Mouse (Mus musculus): Measurements from ENCODE around the gene Fam111a. TPM values are rescaled to one million over a fixed set of nuclear protein-coding genes. Genes with fewer than 3 reads are reported as not detected.

Gene Fam111a
- polyA plus RNA-seq, 1 experiment from 2014 or later: 33.4 TPM

GRCm38 (mm10) chr19:12636863-12637262, 91.3 kb downstream of the Fam111a start:
- WGBS: 65% methylated on average over 3 of the region's 3 CpGs
- Histone ChIP-seq H3K4me2 (ENCODE audit: low read depth, low read length) (no peak overlapping the region), H3K27me3 (ENCODE audit: control insufficient read depth, insufficient read depth, low read length) (no peaks in the 10 kb centered on the region), H3K4me3 (ENCODE audit: low read depth, low read length) (no peak overlapping the region), H3K36me3 (replicated peaks; ENCODE audit: control insufficient read depth, insufficient read depth, low read depth, low read length) (no peaks in the 10 kb centered on the region), H3K27ac (replicated peaks; ENCODE audit: low read depth, low read length) (no peak overlapping the region), H3K9ac (replicated peaks; ENCODE audit: low read length) (no peak overlapping the region), H3K4me1 (ENCODE audit: control insufficient read depth, insufficient read depth, low read length) (no peaks in the 10 kb centered on the region), H3K9me3 (replicated peaks; ENCODE audit: control insufficient read depth, low read length) (no peaks in the 10 kb centered on the region)
- no peak for DNase-seq (ENCODE audit: low spot score)
- no peak for ATAC-seq (replicated peaks; ENCODE audit: insufficient number of reproducible peaks, low FRiP score, low TSS enrichment, low read depth)

DNA sequence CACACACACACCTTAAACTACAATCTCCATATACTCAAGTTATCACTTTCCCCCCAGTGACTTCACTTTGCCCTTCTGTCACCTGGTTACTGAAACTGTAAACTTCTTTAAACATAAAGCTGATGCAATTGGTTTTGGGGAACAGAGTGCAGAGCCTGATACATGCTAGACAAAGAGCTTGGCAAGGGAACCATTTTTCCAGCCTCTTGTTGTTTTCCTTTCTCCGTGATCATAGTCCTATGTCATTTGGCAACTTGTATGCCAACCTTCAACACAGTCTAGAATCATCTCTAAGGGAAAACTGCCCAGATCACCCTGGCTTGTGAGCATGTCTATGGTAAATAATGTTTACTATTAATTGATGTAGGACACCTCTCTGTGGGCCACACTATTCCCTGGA, 92.5 kb downstream of the Fam111a start:
- WGBS: 96% methylated on average over 1 of the region's 1 CpGs
- no peak for DNase-seq (ENCODE audit: low spot score)
- no peak for ATAC-seq (replicated peaks; ENCODE audit: insufficient number of reproducible peaks, low FRiP score, low TSS enrichment, low read depth)
- H3K4me2 ChIP-seq (ENCODE audit: low read depth, low read length): no peak overlapping the region
- no peaks in the 10 kb centered on the region for H3K9me3 ChIP-seq (replicated peaks; ENCODE audit: control insufficient read depth, low read length)
- no peaks in the 10 kb centered on the region for H3K27me3 ChIP-seq (ENCODE audit: control insufficient read depth, insufficient read depth, low read length)
- no peaks in the 10 kb centered on the region for H3K4me1 ChIP-seq (ENCODE audit: control insufficient read depth, insufficient read depth, low read length)
- no peak overlapping the region for H3K27ac ChIP-seq (replicated peaks; ENCODE audit: low read depth, low read length)
- no peak overlapping the region for H3K4me3 ChIP-seq (ENCODE audit: low read depth, low read length)
- H3K36me3 ChIP-seq (replicated peaks; ENCODE audit: control insufficient read depth, insufficient read depth, low read depth, low read length): no peaks in the 10 kb centered on the region
- no peak overlapping the region for H3K9ac ChIP-seq (replicated peaks; ENCODE audit: low read length)

Other genes with a start within 250 kb of the Fam111a start
- not detected in 2 replicates for gene Olfr1436, start 246.6 kb upstream of the Fam111a start, polyA plus RNA-seq (2014; fragmentation: Nextera tagmentation; extraction: Ambion mirVana)
- gene Olfr1437, start 220.6 kb upstream of the Fam111a start, polyA plus RNA-seq (2014; fragmentation: Nextera tagmentation; extraction: Ambion mirVana): not detected in 2 replicates
- not detected in 2 replicates for gene Olfr1438-ps1, start 209.8 kb upstream of the Fam111a start, polyA plus RNA-seq (2014; fragmentation: Nextera tagmentation; extraction: Ambion mirVana)
- gene Olfr1440, start 158.5 kb upstream of the Fam111a start, polyA plus RNA-seq (2014; fragmentation: Nextera tagmentation; extraction: Ambion mirVana): not detected in 2 replicates
- gene Olfr1441, start 128.3 kb upstream of the Fam111a start, polyA plus RNA-seq (2014; fragmentation: Nextera tagmentation; extraction: Ambion mirVana): not detected in 2 replicates
- gene Pfpl, start 117.8 kb upstream of the Fam111a start, polyA plus RNA-seq (2014; fragmentation: Nextera tagmentation; extraction: Ambion mirVana): not detected in 2 replicates
- gene Mpeg1, start 85.0 kb upstream of the Fam111a start, polyA plus RNA-seq (2014; fragmentation: Nextera tagmentation; extraction: Ambion mirVana): 0.39 and 0.60 TPM in 2 replicates
- gene Dtx4, start 44.3 kb upstream of the Fam111a start, polyA plus RNA-seq (2014; fragmentation: Nextera tagmentation; extraction: Ambion mirVana): 14.0 and 14.4 TPM in 2 replicates
- 0.13 and 0.18 TPM in 2 replicates for gene Gm4952, start 54.2 kb downstream of the Fam111a start, polyA plus RNA-seq (2014; fragmentation: Nextera tagmentation; extraction: Ambion mirVana)
- not detected in 2 replicates for gene Glyat, start 87.6 kb downstream of the Fam111a start, polyA plus RNA-seq (2014; fragmentation: Nextera tagmentation; extraction: Ambion mirVana)
- gene Olfr1442, start 124.7 kb downstream of the Fam111a start, polyA plus RNA-seq (2014; fragmentation: Nextera tagmentation; extraction: Ambion mirVana): not detected in 2 replicates
- not detected in 2 replicates for gene Olfr1443, start 132.4 kb downstream of the Fam111a start, polyA plus RNA-seq (2014; fragmentation: Nextera tagmentation; extraction: Ambion mirVana)
- not detected in 2 replicates for gene Keg1, start 150.0 kb downstream of the Fam111a start, polyA plus RNA-seq (2014; fragmentation: Nextera tagmentation; extraction: Ambion mirVana)
- gene Cntf, start 219.9 kb downstream of the Fam111a start, polyA plus RNA-seq (2014; fragmentation: Nextera tagmentation; extraction: Ambion mirVana): 0.22 and 0.77 TPM in 2 replicates

All from embryonic facial prominence, embryonic 11.5 days (tissue).